Mouse (Mus musculus): ENCODE measurements around the gene Tsfm. TPM values are rescaled to one million over a fixed set of nuclear protein-coding genes. Genes with fewer than 3 reads are reported as not detected.

Gene Tsfm
- total and polyA plus RNA-seq, 2 experiments from 2014 or later: 82.5 to 94.6 TPM

GRCm38 (mm10) chr10:127058161-127058560 lies 27.5 kb upstream of the Tsfm start:
- Histone ChIP-seq H3K4me1 (ENCODE audit: control insufficient read depth, insufficient read depth) (no peaks in the 10 kb centered on the region), H3K4me2 (ENCODE audit: low read depth, low read length) (peak overlapping the region; percentile 8; the same call in 1 of the 2 replicates), H3K27me3 (ENCODE audit: control insufficient read depth, insufficient read depth, low read length) (peaks cover 17% of the 10 kb centered on the region), H3K9ac (replicated peaks; ENCODE audit: low read depth, low read length) (no peak overlapping the region), H3K9me3 (replicated peaks; ENCODE audit: control insufficient read depth, low read length) (no peaks in the 10 kb centered on the region), H3K36me3 (replicated peaks; ENCODE audit: control insufficient read depth, insufficient read depth, low read length) (no peaks in the 10 kb centered on the region), H3K4me3 (ENCODE audit: low read depth, low read length) (no peak overlapping the region), H3K27ac (ENCODE audit: low read depth) (no peak overlapping the region)
- no peak for ATAC-seq (ENCODE audit: insufficient read depth, low read depth)
- no peak for DNase-seq (ENCODE audit: low spot score)
- peak; percentile 84 for TF ChIP-seq CTCF (IDR thresholded peaks at IDR 0.05; ENCODE audit: low read depth)
- TF ChIP-seq EP300 (IDR thresholded peaks at IDR 0.05; ENCODE audit: low read depth): no peak
- WGBS: 2% methylated on average over 9 of the region's 9 CpGs

GRCm38 (mm10) chr10:127056490-127056889 lies 25.9 kb upstream of the Tsfm start:
- Histone ChIP-seq H3K4me3 (ENCODE audit: low read depth, low read length) (no peak overlapping the region), H3K36me3 (replicated peaks; ENCODE audit: control insufficient read depth, insufficient read depth, low read length) (no peaks in the 10 kb centered on the region), H3K4me2 (ENCODE audit: low read depth, low read length) (no peak overlapping the region), H3K27ac (ENCODE audit: low read depth) (no peak overlapping the region), H3K9ac (replicated peaks; ENCODE audit: low read depth, low read length) (no peak overlapping the region), H3K27me3 (ENCODE audit: control insufficient read depth, insufficient read depth, low read length) (peaks cover 24% of the 10 kb centered on the region), H3K4me1 (ENCODE audit: control insufficient read depth, insufficient read depth) (no peaks in the 10 kb centered on the region), H3K9me3 (replicated peaks; ENCODE audit: control insufficient read depth, low read length) (no peaks in the 10 kb centered on the region)
- TF ChIP-seq EP300 (IDR thresholded peaks at IDR 0.05; ENCODE audit: low read depth) (no peak), CTCF (IDR thresholded peaks at IDR 0.05; ENCODE audit: low read depth) (no peak)
- ATAC-seq (ENCODE audit: insufficient read depth, low read depth) (no peak), DNase-seq (ENCODE audit: low spot score) (no peak)
- WGBS: 80% methylated on average over 20 of the region's 20 CpGs

DNA sequence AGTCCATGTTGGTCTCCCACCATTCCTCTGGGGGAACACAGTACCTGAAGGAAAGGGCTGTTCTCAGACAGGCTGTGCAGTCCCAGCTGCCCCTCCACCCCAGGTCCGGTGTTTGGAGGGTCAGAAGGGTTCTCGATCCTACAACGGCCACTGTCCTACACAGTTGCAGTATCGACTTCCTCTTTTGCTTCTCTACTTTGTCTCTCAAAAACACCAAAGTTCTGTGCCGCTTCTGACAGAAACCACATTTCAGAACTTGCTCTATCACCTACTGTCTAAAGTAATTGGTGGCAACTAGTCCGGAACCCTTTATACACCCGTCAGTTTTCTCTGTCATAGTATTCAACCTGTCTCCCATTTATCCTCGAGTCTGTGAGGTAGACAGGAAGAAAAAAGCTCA lies 24.8 kb upstream of the Tsfm start:
- ATAC-seq (ENCODE audit: insufficient read depth, low read depth) (no peak), DNase-seq (ENCODE audit: low spot score) (no peak)
- no peaks in the 10 kb centered on the region for H3K36me3 ChIP-seq (replicated peaks; ENCODE audit: control insufficient read depth, insufficient read depth, low read length)
- peaks cover 32% of the 10 kb centered on the region for H3K27me3 ChIP-seq (ENCODE audit: control insufficient read depth, insufficient read depth, low read length)
- no peaks in the 10 kb centered on the region for H3K4me1 ChIP-seq (ENCODE audit: control insufficient read depth, insufficient read depth)
- H3K9ac ChIP-seq (replicated peaks; ENCODE audit: low read depth, low read length): no peak overlapping the region
- no peak overlapping the region for H3K4me2 ChIP-seq (ENCODE audit: low read depth, low read length)
- no peak for TF ChIP-seq CTCF (IDR thresholded peaks at IDR 0.05; ENCODE audit: low read depth)
- no peak for TF ChIP-seq EP300 (IDR thresholded peaks at IDR 0.05; ENCODE audit: low read depth)
- no peaks in the 10 kb centered on the region for H3K9me3 ChIP-seq (replicated peaks; ENCODE audit: control insufficient read depth, low read length)
- H3K4me3 ChIP-seq (ENCODE audit: low read depth, low read length): no peak overlapping the region
- 75% methylated on average over 8 of the region's 8 CpGs for WGBS
- no peak overlapping the region for H3K27ac ChIP-seq (ENCODE audit: low read depth)

GRCm38 (mm10) chr10:127054646-127055045 lies 24.0 kb upstream of the Tsfm start:
- DNase-seq (ENCODE audit: low spot score) (no peak), ATAC-seq (ENCODE audit: insufficient read depth, low read depth) (no peak)
- no peak overlapping the region for H3K9ac ChIP-seq (replicated peaks; ENCODE audit: low read depth, low read length)
- no peak overlapping the region for H3K4me3 ChIP-seq (ENCODE audit: low read depth, low read length)
- WGBS: 48% methylated on average over 4 of the region's 4 CpGs
- H3K36me3 ChIP-seq (replicated peaks; ENCODE audit: control insufficient read depth, insufficient read depth, low read length): no peaks in the 10 kb centered on the region
- peaks cover 32% of the 10 kb centered on the region for H3K27me3 ChIP-seq (ENCODE audit: control insufficient read depth, insufficient read depth, low read length)
- TF ChIP-seq EP300 (IDR thresholded peaks at IDR 0.05; ENCODE audit: low read depth): no peak
- peak; percentile 6; the same call in 1 of the 2 replicates for TF ChIP-seq CTCF (IDR thresholded peaks at IDR 0.05; ENCODE audit: low read depth)
- no peaks in the 10 kb centered on the region for H3K9me3 ChIP-seq (replicated peaks; ENCODE audit: control insufficient read depth, low read length)
- no peak overlapping the region for H3K27ac ChIP-seq (ENCODE audit: low read depth)
- no peak overlapping the region for H3K4me2 ChIP-seq (ENCODE audit: low read depth, low read length)
- H3K4me1 ChIP-seq (ENCODE audit: control insufficient read depth, insufficient read depth): no peaks in the 10 kb centered on the region

GRCm38 (mm10) chr10:127050119-127050474 lies 19.5 kb upstream of the Tsfm start:
- ATAC-seq (ENCODE audit: insufficient read depth, low read depth): no peak
- Histone ChIP-seq H3K27me3 (ENCODE audit: control insufficient read depth, insufficient read depth, low read length) (peaks cover 46% of the 10 kb centered on the region), H3K4me3 (ENCODE audit: low read depth, low read length) (peak overlapping the region; percentile 25; the same call in 1 of the 2 replicates)

More at GRCm38 (mm10) chr10:127050119-127050474, 19.5 kb upstream of the Tsfm start:
- Histone ChIP-seq H3K27ac (ENCODE audit: low read depth) (no peak overlapping the region), H3K9me3 (replicated peaks; ENCODE audit: control insufficient read depth, low read length) (no peaks in the 10 kb centered on the region), H3K9ac (replicated peaks; ENCODE audit: low read depth, low read length) (no peak overlapping the region), H3K4me2 (ENCODE audit: low read depth, low read length) (no peak overlapping the region), H3K36me3 (replicated peaks; ENCODE audit: control insufficient read depth, insufficient read depth, low read length) (peaks cover under 1% of the 10 kb centered on the region; the same call in 1 of the 2 replicates), H3K4me1 (ENCODE audit: control insufficient read depth, insufficient read depth) (no peaks in the 10 kb centered on the region)
- WGBS: 18% methylated on average over 10 of the region's 10 CpGs
- no peak for DNase-seq (ENCODE audit: low spot score)
- TF ChIP-seq CTCF (IDR thresholded peaks at IDR 0.05; ENCODE audit: low read depth) (no peak), EP300 (IDR thresholded peaks at IDR 0.05; ENCODE audit: low read depth) (no peak)
